Mouse (Mus musculus) myocyte (in vitro differentiated cells): ENCODE measurements around the gene E2f3.

Source experiments
- E2F4 ChIP-seq: IDR thresholded peaks from one replicate; pipeline ENCODE4 v1.6.1; 2011; ENCODE audit warnings: mild to moderate bottlenecking, control low read depth, moderate library complexity; ENCODE audit not compliant: insufficient read depth
- MAX ChIP-seq: IDR thresholded peaks from one replicate; pipeline ENCODE4 v1.6.1; 2011; ENCODE audit warnings: low read depth, mild to moderate bottlenecking, control low read depth
- MYOD1 ChIP-seq, 3 experiments: IDR thresholded peaks; one replicate each; pipeline ENCODE4 v1.6.1; 2011; ENCODE audit warnings: control low read depth in 2 of 3, low read depth in 2 of 3, mild to moderate bottlenecking in 2 of 3, moderate library complexity in 1 of 3; ENCODE audit not compliant: insufficient read length in 2 of 3, control insufficient read depth in 1 of 3
- POLR2A ChIP-seq: IDR thresholded peaks from one replicate; pipeline ENCODE4 v1.6.1; 2011; ENCODE audit warnings: low read depth, mild to moderate bottlenecking, control low read depth, moderate library complexity; ENCODE audit not compliant: insufficient read length
- POLR2AphosphoS2 ChIP-seq: IDR thresholded peaks from one replicate; pipeline ENCODE4 v1.6.1; 2011; ENCODE audit warnings: low read depth, control low read depth; ENCODE audit not compliant: insufficient read length

GRCm38 (mm10) chr13:29956821-29957421, 28.9 kb downstream of the E2f3 start:
- no peak for TF ChIP-seq POLR2AphosphoS2
- no peak for TF ChIP-seq POLR2A
- no peak for TF ChIP-seq MAX
- no peak for TF ChIP-seq MYOD1 (IDR thresholded peaks at IDR 0.05; ENCODE audit: control insufficient read depth in 1 of 3, insufficient read length in 2 of 3, low read depth in 2 of 3)
- TF ChIP-seq E2F4 = no peak
